Mouse (Mus musculus): ENCODE results near the gene Nhsl1. TPM values are rescaled to one million over a fixed set of nuclear protein-coding genes. Genes with fewer than 3 reads are reported as not detected.

The Nhsl1 gene
- polyA plus RNA-seq, 1 experiment from 2014 or later: 12.9 TPM

GRCm38 (mm10) chr10:18386224-18386623, 67.4 kb downstream of the Nhsl1 start:
- ATAC-seq (replicated peaks): no peak
- Histone ChIP-seq H3K9ac (no peak overlapping the region), H3K4me3 (no peak overlapping the region), H3K4me2 (no peak overlapping the region), H3K27me3 (replicated peaks) (no peaks in the 10 kb centered on the region), H3K36me3 (replicated peaks) (no peaks in the 10 kb centered on the region), H3K9me3 (no peaks in the 10 kb centered on the region), H3K4me1 (no peaks in the 10 kb centered on the region), H3K27ac (no peak overlapping the region)
- 47% methylated on average over 7 of the region's 7 CpGs for WGBS

DNA sequence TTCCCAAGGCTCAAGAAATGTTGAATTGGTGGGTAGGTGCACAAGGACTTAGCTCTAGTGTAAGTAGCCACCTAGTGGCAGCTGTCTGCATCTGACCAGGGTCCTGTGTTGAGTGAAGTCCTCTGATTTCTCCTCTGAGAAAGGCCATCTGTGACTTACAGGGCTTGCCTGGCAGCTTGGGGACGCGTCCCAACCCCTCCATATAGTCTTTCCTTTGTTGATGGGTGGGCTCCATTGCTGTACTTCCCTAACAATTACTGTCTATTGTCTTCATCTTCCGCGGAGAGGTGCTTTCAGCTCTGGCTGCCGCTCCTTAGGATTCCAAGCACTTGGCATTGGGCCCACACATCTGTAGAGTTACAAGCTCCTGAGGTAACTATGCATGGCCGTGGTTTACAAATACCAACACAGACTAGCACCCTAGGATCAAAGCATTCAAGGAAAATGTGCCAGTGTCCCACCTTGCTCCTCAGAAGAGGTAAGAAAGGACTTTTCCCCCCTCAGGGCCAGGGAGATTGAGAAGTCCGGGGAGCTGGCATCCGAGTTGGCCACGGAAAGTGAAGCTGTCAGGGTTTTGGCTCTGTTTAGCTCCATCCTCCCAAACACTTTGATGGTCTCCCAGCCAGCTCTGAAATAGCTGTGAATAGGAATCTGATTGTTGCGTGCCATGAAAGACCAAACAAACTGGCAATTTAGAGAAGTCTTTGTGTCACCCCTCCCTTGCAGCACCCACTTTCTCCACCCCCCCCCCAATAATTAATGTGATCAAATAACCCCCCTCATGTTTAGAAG, 70.2 kb downstream of the Nhsl1 start:
- peak overlapping the region; percentile 50; the same call in 1 of the 2 replicates for H3K27ac ChIP-seq
- peak overlapping the region; percentile 14; the same call in 1 of the 2 replicates for H3K4me2 ChIP-seq
- 32% methylated on average over 10 of the region's 10 CpGs for WGBS
- H3K36me3 ChIP-seq (replicated peaks): no peaks in the 10 kb centered on the region
- no peaks in the 10 kb centered on the region for H3K9me3 ChIP-seq
- no peak overlapping the region for H3K9ac ChIP-seq
- no peaks in the 10 kb centered on the region for H3K4me1 ChIP-seq
- no peak overlapping the region for H3K4me3 ChIP-seq
- peak; percentile 75 for ATAC-seq (replicated peaks)
- no peaks in the 10 kb centered on the region for H3K27me3 ChIP-seq (replicated peaks)

DNA sequence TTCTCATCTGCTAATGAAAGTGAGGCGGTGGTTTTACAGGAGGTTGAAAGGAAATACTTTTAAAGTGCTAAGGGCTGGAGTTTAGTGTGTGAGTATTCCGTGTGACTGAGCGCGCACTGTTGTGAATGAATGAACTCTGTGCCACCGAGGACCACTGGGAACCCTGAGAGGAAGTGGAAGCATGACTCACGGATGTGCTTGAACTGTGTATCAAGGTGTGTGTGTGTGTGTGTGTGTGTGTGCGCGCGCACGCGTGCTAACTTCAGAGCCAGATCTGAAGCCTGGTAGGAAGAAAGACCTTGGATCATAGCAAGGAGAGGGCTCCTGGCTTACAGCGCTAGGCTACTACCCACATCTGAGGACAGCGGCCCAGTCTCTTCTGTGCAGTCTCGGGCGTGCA, 71.2 kb downstream of the Nhsl1 start:
- Histone ChIP-seq H3K36me3 (replicated peaks) (no peaks in the 10 kb centered on the region), H3K4me3 (no peak overlapping the region), H3K27me3 (replicated peaks) (no peaks in the 10 kb centered on the region), H3K4me1 (no peaks in the 10 kb centered on the region), H3K9me3 (no peaks in the 10 kb centered on the region), H3K9ac (no peak overlapping the region), H3K4me2 (no peak overlapping the region), H3K27ac (no peak overlapping the region)
- ATAC-seq (replicated peaks): no peak
- 87% methylated on average over 15 of the region's 15 CpGs for WGBS

- H3K36me3 ChIP-seq (replicated peaks): no peaks in the 10 kb centered on the region
- H3K9me3 ChIP-seq: no peaks in the 10 kb centered on the region
- no peak overlapping the region for H3K9ac ChIP-seq
- no peaks in the 10 kb centered on the region for H3K27me3 ChIP-seq (replicated peaks)
- no peak overlapping the region for H3K27ac ChIP-seq
- 41% methylated on average over 5 of the region's 5 CpGs for WGBS
- H3K4me2 ChIP-seq: no peak overlapping the region
- H3K4me3 ChIP-seq: no peak overlapping the region
- no peak for ATAC-seq (replicated peaks)
- no peaks in the 10 kb centered on the region for H3K4me1 ChIP-seq
These were observed 72.8 kb downstream of the Nhsl1 start for GRCm38 (mm10) chr10:18391608-18392007.

DNA sequence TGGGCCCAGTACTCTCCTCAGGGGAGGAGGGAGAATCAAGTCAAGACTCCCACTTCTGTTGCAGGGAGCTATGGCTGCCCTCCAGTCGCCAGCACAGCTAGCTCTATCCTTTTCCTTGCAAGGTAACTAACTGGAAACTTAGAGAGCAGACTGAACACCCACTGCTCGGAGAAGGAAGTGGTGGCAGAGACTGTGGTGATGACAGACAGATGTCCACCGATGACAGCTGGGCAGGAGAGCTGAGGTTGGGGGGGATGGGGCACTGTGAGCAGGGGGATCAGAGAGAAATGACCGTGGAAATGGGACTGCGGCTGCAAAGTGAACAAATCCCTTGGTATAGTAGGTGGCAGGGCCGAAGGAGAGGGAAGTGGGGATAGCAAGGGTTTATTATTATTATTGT, 73.5 kb downstream of the Nhsl1 start:
- Histone ChIP-seq H3K36me3 (replicated peaks) (no peaks in the 10 kb centered on the region), H3K4me1 (no peaks in the 10 kb centered on the region), H3K4me2 (no peak overlapping the region), H3K9ac (no peak overlapping the region), H3K27me3 (replicated peaks) (no peaks in the 10 kb centered on the region), H3K4me3 (no peak overlapping the region), H3K9me3 (no peaks in the 10 kb centered on the region), H3K27ac (no peak overlapping the region)
- 76% methylated on average over 6 of the region's 6 CpGs for WGBS
- no peak for ATAC-seq (replicated peaks)

GRCm38 (mm10) chr10:18393740-18394139, 75.0 kb downstream of the Nhsl1 start:
- H3K4me3 ChIP-seq: no peak overlapping the region
- H3K36me3 ChIP-seq (replicated peaks): no peaks in the 10 kb centered on the region
- no peaks in the 10 kb centered on the region for H3K4me1 ChIP-seq
- no peak overlapping the region for H3K27ac ChIP-seq
- no peaks in the 10 kb centered on the region for H3K9me3 ChIP-seq
- no peak for ATAC-seq (replicated peaks)
- no peak overlapping the region for H3K9ac ChIP-seq
- WGBS: 51% methylated on average over 3 of the region's 3 CpGs
- no peak overlapping the region for H3K4me2 ChIP-seq
- no peaks in the 10 kb centered on the region for H3K27me3 ChIP-seq (replicated peaks)

- Histone ChIP-seq H3K36me3 (replicated peaks) (no peaks in the 10 kb centered on the region), H3K4me3 (no peak overlapping the region), H3K27ac (no peak overlapping the region), H3K9ac (no peak overlapping the region), H3K4me1 (no peaks in the 10 kb centered on the region), H3K4me2 (no peak overlapping the region), H3K27me3 (replicated peaks) (no peaks in the 10 kb centered on the region), H3K9me3 (no peaks in the 10 kb centered on the region)
- 84% methylated on average over 7 of the region's 7 CpGs for WGBS
- ATAC-seq (replicated peaks): no peak
These were observed 75.5 kb downstream of the Nhsl1 start for GRCm38 (mm10) chr10:18394270-18394669.

DNA sequence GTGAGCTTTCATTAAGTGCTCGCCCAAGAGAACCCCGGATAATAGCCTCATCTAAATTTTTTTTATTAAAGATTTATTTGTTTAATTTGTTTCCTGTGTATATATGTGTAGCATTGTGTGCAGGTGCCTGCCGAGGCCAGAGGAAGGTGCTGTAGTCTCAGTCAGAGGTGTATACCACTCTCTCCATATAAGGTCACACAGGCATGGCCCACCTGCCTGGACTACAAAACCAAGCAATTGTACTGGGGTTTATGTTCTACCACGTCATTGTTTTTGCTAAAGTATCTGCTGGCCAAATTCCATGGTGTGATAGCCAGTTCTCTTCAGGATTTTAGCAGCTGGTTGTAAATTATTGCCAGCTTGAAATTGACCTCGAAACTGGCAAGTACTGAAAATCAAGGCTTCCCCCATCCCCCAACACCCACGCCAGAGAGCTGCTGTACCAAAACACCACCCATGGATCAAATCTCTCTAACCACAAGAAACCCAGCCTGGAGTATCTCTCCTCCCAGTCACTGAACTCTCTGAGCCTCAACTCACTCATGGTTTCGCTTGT, 81.4 kb downstream of the Nhsl1 start:
- H3K9me3 ChIP-seq: no peaks in the 10 kb centered on the region
- ATAC-seq (replicated peaks): no peak
- no peak overlapping the region for H3K4me2 ChIP-seq
- H3K9ac ChIP-seq: no peak overlapping the region
- H3K36me3 ChIP-seq (replicated peaks): no peaks in the 10 kb centered on the region
- H3K4me3 ChIP-seq: no peak overlapping the region
- no peak overlapping the region for H3K27ac ChIP-seq
- H3K4me1 ChIP-seq: no peaks in the 10 kb centered on the region
- WGBS: 82% methylated on average over 7 of the region's 7 CpGs
- no peaks in the 10 kb centered on the region for H3K27me3 ChIP-seq (replicated peaks)

GRCm38 (mm10) chr10:18400998-18401397, 82.2 kb downstream of the Nhsl1 start:
- Histone ChIP-seq H3K36me3 (replicated peaks) (no peaks in the 10 kb centered on the region), H3K4me3 (no peak overlapping the region), H3K27ac (no peak overlapping the region), H3K4me1 (no peaks in the 10 kb centered on the region), H3K4me2 (no peak overlapping the region), H3K9me3 (no peaks in the 10 kb centered on the region), H3K27me3 (replicated peaks) (no peaks in the 10 kb centered on the region), H3K9ac (no peak overlapping the region)
- ATAC-seq (replicated peaks): no peak
- 76% methylated on average over 8 of the region's 8 CpGs for WGBS

GRCm38 (mm10) chr10:18403992-18404391, 85.2 kb downstream of the Nhsl1 start:
- 34% methylated on average over 2 of the region's 2 CpGs for WGBS
- Histone ChIP-seq H3K4me3 (no peak overlapping the region), H3K36me3 (replicated peaks) (no peaks in the 10 kb centered on the region), H3K27me3 (replicated peaks) (no peaks in the 10 kb centered on the region), H3K4me2 (no peak overlapping the region), H3K9ac (no peak overlapping the region), H3K9me3 (no peaks in the 10 kb centered on the region), H3K27ac (no peak overlapping the region), H3K4me1 (peaks cover 11% of the 10 kb centered on the region)
- ATAC-seq (replicated peaks): no peak

DNA sequence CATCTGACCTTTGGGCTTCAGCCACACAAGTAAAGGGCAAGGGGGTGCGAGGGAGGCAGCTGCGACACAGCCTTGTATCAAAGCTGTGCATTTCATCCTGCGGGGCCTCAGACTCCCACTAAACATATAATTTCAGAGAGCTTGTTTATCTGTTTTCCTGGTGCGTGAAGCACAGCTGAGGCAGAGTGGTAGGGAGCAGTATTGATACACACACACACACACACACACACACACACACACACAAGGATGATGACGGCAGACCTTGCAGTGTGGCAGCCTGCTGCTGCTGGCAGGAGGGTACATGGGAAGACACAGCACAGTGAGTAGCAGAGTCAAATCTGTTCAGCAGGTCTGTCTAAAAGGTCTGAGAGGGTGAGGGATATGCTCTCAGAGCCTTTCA, 85.9 kb downstream of the Nhsl1 start:
- Histone ChIP-seq H3K27ac (no peak overlapping the region), H3K27me3 (replicated peaks) (no peaks in the 10 kb centered on the region), H3K36me3 (replicated peaks) (no peaks in the 10 kb centered on the region), H3K4me2 (no peak overlapping the region), H3K9me3 (no peaks in the 10 kb centered on the region), H3K9ac (no peak overlapping the region), H3K4me1 (peaks cover 18% of the 10 kb centered on the region), H3K4me3 (no peak overlapping the region)
- 55% methylated on average over 5 of the region's 5 CpGs for WGBS
- ATAC-seq (replicated peaks): no peak

DNA sequence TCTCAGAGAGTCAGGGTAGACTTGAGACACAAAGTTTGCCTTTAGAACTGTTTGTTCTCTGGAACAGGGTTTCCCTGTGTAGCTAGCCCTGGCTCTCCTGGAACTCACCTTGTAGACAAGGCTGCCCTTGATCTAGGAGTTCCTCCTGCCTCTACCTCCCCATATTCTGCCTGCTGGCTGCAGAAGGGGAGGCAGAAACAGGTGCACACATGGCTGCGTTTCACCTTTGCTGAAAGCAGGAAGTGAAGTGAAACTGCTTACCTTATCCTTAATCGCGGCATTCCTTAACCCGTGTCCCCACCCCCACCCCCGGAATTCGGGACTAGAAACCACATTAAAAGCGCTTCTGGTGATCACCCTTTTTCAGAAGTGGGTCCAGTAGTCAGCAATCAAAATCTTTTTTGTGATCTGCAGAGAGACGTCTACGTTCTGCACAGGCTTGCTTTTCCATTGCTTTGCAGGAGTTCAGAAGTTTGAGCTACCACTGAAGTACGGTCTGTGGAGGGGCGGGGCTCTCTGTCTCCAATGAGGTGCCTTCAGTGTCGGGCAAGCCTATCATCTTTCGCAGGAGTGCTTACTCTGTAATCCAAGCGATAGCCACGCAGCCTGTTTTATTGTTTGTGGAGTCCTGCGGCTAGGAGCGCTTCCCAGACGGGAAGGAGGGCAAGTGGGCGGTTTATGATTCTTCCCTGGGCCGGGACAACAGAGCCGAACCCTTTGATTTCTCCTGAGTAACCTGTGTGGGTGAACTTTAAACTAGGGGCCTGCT, 88.5 kb downstream of the Nhsl1 start:
- H3K27ac ChIP-seq: peak overlapping the region; percentile 60
- peak overlapping the region; percentile 75 for H3K4me2 ChIP-seq
- H3K9ac ChIP-seq: peak overlapping the region; percentile 65
- ATAC-seq (replicated peaks): peak; percentile 94
- H3K36me3 ChIP-seq (replicated peaks): no peaks in the 10 kb centered on the region
- H3K27me3 ChIP-seq (replicated peaks): no peaks in the 10 kb centered on the region
- H3K4me1 ChIP-seq: peaks cover 42% of the 10 kb centered on the region
- WGBS: under 1% methylated on average over 21 of the region's 21 CpGs
- no peaks in the 10 kb centered on the region for H3K9me3 ChIP-seq
- peak overlapping the region; percentile 63 for H3K4me3 ChIP-seq

All from midbrain, embryonic 15.5 days (tissue).